Mouse (Mus musculus): ENCODE measurements around the gene Stk33.

GRCm38 (mm10) chr7:109445012-109445411 lies 6.1 kb upstream of the Stk33 start:
- peak; percentile 39; the same call in 1 of the 2 replicates for TF ChIP-seq CTCF (IDR thresholded peaks at IDR 0.05; ENCODE audit: control insufficient read depth, insufficient read depth, low read length)
- TF ChIP-seq POLR2A (IDR thresholded peaks at IDR 0.05; ENCODE audit: borderline replicate concordance, control insufficient read depth, low read depth, low read length) = no peak
